Mouse (Mus musculus) neural tube, embryonic 13.5 days (tissue): Measurements from ENCODE around the gene Tmem91. TPM values are rescaled to one million over a fixed set of nuclear protein-coding genes. Genes with fewer than 3 reads are reported as not detected.

Source experiments
- ATAC-seq: fragments of 200-750 bp; cut with Nextera tagmentation; 2 replicates; pipeline ENCODE4 v1.8.0; 2017; ENCODE audit warnings: low read depth, mild to moderate bottlenecking, moderate TSS enrichment, moderate library complexity
- H3K27ac ChIP-seq: fragments of 300-500 bp; sonication (generic); replicated peaks from 2 replicates; pipeline ENCODE4 v1.5.1; 2015; ENCODE audit warnings: moderate library complexity, mild to moderate bottlenecking, inconsistent platforms
- H3K27me3 ChIP-seq: fragments of 300-500 bp; sonication (generic); 2 replicates; pipeline ENCODE4 v1.6.1; 2015; ENCODE audit warnings: mild to moderate bottlenecking, inconsistent platforms
- H3K36me3 ChIP-seq: fragments of 300-500 bp; sonication (generic); 2 replicates; pipeline ENCODE4 v1.6.1; 2015; ENCODE audit warnings: mild to moderate bottlenecking, inconsistent platforms
- H3K4me1 ChIP-seq: fragments of 300-500 bp; sonication (generic); replicated peaks from 2 replicates; pipeline ENCODE4 v1.6.1; 2015; ENCODE audit warnings: inconsistent platforms
- H3K4me2 ChIP-seq: fragments of 300-500 bp; sonication (generic); 2 replicates; pipeline ENCODE4 v1.6.1; 2015; ENCODE audit warnings: inconsistent platforms, mild to moderate bottlenecking, moderate library complexity
- H3K4me3 ChIP-seq: fragments of 300-500 bp; sonication (generic); 2 replicates; pipeline ENCODE4 v1.5.1; 2015; ENCODE audit warnings: mild to moderate bottlenecking, inconsistent platforms
- H3K9ac ChIP-seq: fragments of 300-500 bp; sonication (generic); 2 replicates; pipeline ENCODE4 v1.6.1; 2015; ENCODE audit warnings: moderate library complexity, mild to moderate bottlenecking, inconsistent platforms
- H3K9me3 ChIP-seq: fragments of 300-500 bp; sonication (generic); 2 replicates; pipeline ENCODE4 v1.6.1; 2016; ENCODE audit warnings: inconsistent platforms
- WGBS: fragments of 180-500 bp; shearing (Covaris S2); methylation state at CpG from one replicate; pipeline ENCODE4 v1.1.7; 2015; 5-methylcytosine and 5-hydroxymethylcytosine counted together
- polyA plus RNA-seq: library from polyadenylated mRNA; unstranded; fragments of >200 nt; fragmentation: Nextera tagmentation; extraction: Ambion mirVana; gene quantifications from 2 replicates; pipeline ENCODE4 v1.2.1, GENCODE M21; 2015

Gene Tmem91
- polyA plus RNA-seq, 1 experiment from 2014 or later: 14.3 TPM

DNA sequence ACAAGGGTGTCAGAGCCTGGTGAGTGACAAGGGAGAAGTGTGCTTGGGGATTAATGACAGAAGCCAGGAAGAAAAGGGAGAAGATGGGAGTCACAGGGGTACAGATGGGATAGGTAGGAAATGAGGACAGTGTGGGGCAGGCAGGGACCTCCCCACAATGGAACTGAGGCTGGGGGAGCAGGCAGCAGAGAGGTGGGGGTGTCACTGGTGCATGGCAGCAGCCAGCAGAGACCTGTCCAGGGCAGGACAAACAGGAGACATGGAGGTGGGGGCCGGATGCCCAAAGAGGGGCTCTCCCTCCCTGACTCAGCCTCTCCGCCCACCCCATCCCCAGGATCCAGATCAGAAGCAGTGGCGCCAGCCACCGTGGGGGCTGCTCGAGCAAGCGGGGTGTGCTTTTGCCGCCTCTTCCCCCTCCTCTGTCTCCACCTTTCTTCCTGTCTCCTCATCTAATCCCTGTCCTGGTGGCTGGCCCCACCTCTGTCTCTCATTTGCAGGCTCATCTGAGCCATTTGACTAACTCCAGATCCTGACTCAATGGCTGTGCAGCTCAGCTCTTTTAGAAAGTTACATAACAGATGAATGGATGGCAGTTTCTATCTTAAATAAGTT lies 35.7 kb upstream of the Tmem91 start:
- Histone ChIP-seq H3K4me2 (peak overlapping the region; percentile 21; the same call in 1 of the 2 replicates), H3K4me3 (no peak overlapping the region)

DNA sequence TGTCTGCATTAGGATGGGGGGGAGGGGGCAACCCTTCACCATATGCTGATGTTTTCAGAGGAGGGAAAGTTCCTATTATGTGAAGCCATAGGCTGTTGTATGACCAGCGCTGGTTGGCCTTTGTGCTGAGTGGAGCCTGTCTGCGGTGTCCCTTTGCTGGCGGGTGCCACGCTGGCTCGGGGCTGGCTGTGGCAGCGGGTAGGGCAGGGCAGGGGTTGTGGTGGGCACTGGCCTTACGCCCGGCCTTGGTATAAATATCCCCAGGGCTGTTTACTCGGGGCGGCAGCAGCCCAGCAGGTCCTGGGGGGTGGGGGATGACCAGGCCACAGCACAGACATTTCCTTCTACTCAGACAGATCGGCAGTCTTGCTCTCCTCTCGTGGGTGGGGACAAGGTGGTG lies 35.0 kb upstream of the Tmem91 start:
- WGBS: 20% methylated on average over 12 of the region's 12 CpGs
- Histone ChIP-seq H3K36me3 (peaks cover 30% of the 10 kb centered on the region), H3K4me2 (no peak overlapping the region), H3K9me3 (no peaks in the 10 kb centered on the region), H3K27ac (no peak overlapping the region), H3K4me3 (no peak overlapping the region), H3K4me1 (peaks cover 36% of the 10 kb centered on the region), H3K27me3 (no peaks in the 10 kb centered on the region; the same call in 1 of the 2 replicates), H3K9ac (peak overlapping the region; percentile 48)
- peak; percentile 9; the same call in 1 of the 2 replicates for ATAC-seq

More for the DNA sequence above, 35.7 kb upstream of the Tmem91 start:
- H3K36me3 ChIP-seq: peaks cover 37% of the 10 kb centered on the region
- ATAC-seq: peak; percentile 46
- no peak overlapping the region for H3K27ac ChIP-seq
- WGBS: 5% methylated on average over 7 of the region's 7 CpGs
- peak overlapping the region; percentile 48 for H3K9ac ChIP-seq
- no peaks in the 10 kb centered on the region for H3K9me3 ChIP-seq
- H3K27me3 ChIP-seq: no peaks in the 10 kb centered on the region; the same call in 1 of the 2 replicates
- H3K4me1 ChIP-seq: peaks cover 32% of the 10 kb centered on the region

DNA sequence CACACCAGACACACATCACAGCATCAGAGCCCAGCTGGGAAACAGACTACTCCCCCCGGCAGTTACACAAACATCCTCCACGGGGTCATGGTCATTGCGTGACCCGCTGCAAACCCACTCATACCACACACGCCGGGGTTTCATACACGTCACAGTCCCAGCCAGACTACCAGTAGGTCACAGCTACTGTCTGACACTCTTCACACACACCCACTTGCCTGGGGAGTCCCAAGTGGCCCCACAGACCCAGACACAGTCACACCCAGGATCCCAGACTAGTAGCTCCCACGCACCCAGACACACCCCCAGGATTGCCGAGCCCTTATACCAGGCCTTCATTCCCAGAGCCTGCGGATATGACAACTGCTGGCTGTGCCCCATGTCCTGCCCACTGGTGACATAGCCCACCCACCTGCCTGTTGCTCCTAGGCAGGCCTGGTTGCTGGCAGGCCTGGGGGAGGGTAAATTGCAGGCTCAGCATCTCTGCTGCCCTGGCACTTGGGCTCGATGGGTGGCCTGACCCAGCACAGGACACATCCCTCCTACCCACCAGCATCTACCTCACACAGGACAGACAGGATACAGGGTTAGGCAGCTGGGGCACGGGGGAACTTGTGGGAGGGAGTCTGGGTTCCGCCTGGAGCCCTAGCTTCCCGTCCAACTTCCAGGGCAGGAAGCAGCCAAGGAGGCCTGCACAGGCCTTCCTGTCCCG lies 32.8 kb upstream of the Tmem91 start:
- WGBS: 59% methylated on average over 15 of the region's 15 CpGs
- no peak overlapping the region for H3K4me2 ChIP-seq
- H3K27ac ChIP-seq: peak overlapping the region; percentile 23; the same call in 1 of the 2 replicates
- no peak for ATAC-seq
- H3K4me1 ChIP-seq: peaks cover 49% of the 10 kb centered on the region
- no peak overlapping the region for H3K4me3 ChIP-seq
- no peaks in the 10 kb centered on the region for H3K9me3 ChIP-seq
- peaks cover 10% of the 10 kb centered on the region for H3K27me3 ChIP-seq
- peaks cover 8% of the 10 kb centered on the region for H3K36me3 ChIP-seq
- H3K9ac ChIP-seq: no peak overlapping the region

DNA sequence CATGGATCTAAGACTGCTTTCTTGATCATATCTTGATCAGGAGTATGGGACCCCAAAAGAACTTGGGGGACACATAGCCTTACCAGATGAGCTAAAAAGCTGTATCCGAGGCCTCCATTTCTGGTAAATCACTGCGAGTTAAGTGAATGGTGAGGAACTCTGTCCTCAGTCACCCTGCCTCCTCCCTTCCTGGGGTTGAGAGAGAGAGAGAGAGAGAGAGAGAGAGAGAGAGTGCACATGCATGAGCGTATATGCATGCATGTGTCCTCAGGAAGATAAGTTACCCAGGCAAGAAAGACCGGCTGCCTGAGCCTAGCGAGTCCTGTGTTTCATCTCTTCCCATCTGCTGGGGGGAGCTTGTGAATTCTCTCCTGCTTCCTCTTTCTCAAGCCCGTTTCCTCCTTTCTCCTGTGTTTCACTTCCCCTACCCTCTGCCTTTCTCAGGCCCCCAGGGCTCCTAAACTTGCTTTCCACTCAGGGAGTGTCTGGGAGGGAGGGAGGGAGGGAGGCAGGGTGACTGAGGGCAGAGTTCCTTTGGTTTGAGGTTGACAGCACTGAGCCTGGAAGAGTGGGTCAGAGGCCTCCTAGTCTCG lies 31.7 kb upstream of the Tmem91 start:
- Histone ChIP-seq H3K9me3 (no peaks in the 10 kb centered on the region), H3K4me2 (no peak overlapping the region), H3K4me3 (no peak overlapping the region), H3K9ac (no peak overlapping the region), H3K27me3 (peaks cover 10% of the 10 kb centered on the region), H3K27ac (0 out of 2 replicates have a peak overlapping the region, but pooled peaks have one; percentile 13), H3K4me1 (peaks cover 40% of the 10 kb centered on the region), H3K36me3 (no peaks in the 10 kb centered on the region)
- WGBS: 54% methylated on average over 7 of the region's 7 CpGs
- ATAC-seq: no peak

DNA sequence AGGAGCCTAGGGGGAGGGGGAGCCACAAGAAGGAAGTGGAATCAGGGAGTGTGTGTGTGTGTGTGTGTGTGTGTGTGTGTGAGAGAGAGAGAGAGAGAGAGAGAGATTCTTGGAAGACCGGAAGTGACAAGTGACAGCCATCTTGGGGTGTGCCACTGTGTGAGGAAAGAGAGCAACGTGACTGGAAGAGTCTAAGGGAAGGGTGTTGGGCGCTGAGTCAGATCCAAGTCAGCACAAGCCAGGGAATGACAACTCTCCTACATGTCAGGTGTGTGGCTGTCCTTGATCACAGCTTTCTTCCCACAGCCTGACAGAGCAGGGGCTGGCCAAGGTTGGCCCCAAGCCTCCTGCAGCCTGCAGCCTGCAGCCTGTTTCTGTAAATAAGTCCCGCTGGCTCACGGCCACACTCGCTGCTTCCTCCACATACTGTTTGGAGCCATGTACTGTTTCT lies 30.9 kb upstream of the Tmem91 start:
- Histone ChIP-seq H3K9ac (no peak overlapping the region), H3K4me2 (no peak overlapping the region; the same call in 1 of the 2 replicates), H3K27ac (no peak overlapping the region), H3K4me1 (peaks cover 31% of the 10 kb centered on the region), H3K27me3 (peaks cover 10% of the 10 kb centered on the region), H3K4me3 (no peak overlapping the region), H3K9me3 (no peaks in the 10 kb centered on the region), H3K36me3 (no peaks in the 10 kb centered on the region)
- no peak for ATAC-seq
- WGBS: 69% methylated on average over 6 of the region's 6 CpGs

DNA sequence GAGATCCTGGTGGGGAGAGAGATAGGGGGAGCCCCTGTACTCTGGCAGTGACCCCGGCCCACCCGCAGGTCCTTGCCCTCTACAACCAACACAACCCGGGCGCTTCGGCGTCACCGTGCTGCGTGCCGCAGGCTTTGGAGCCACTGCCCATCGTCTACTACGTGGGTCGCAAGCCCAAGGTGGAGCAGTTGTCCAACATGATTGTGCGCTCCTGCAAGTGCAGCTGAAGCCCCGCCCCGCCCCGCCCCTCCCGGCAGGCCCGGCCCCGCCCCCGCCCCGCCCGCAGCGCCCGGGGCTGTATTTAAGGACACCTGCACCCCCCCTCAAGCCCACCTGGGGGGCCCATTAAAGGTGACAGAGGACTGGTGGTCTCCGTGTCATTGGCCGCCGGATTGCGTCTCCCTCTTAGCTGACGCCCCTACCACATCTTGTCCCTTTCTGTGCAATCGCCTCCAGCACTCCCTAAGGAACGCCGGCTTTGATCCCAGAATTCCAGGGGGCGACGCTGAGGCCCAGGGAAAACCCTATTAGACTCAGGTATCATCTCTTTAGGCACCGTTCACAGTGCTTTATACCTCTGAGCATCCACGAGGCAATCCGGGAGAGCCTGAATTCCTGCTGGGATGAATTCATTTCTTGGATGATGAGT lies 29.9 kb upstream of the Tmem91 start:
- Histone ChIP-seq H3K27ac (no peak overlapping the region), H3K4me3 (peak overlapping the region; percentile 34), H3K36me3 (no peaks in the 10 kb centered on the region), H3K9ac (peak overlapping the region; percentile 63), H3K4me1 (peaks cover 22% of the 10 kb centered on the region), H3K9me3 (no peaks in the 10 kb centered on the region), H3K4me2 (peak overlapping the region; percentile 59), H3K27me3 (peaks cover 10% of the 10 kb centered on the region)
- 1% methylated on average over 37 of the region's 37 CpGs for WGBS
- peak; percentile 49 for ATAC-seq

DNA sequence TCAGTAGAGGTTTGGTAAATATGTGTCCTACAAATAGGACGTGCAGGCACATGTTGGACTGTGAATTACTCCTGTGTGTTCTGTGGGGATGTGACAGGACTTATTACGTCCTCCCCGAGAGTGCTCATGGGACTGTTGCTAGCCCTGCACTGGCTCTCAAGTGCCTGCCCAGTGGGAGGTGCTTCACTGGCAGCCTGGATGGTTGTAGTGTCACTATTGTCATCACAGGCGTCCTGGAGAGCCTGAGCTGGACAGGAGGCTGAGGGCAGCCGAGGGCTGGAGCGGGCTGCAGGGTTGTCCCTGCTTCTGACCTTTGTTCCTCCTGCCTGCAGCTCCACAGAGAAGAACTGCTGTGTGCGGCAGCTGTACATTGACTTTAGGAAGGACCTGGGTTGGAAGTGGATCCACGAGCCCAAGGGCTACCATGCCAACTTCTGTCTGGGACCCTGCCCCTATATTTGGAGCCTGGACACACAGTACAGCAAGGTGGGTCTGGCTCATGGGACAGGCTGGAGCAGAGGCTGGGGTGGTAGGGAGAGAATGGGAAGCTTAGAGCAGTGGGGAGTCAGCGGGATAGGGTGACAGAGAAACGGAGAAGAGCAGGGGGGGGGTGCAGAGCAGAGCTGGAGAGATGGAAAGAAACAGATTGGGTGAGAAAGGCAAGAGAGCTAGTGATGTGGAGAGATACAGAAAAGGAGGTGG lies 29.0 kb upstream of the Tmem91 start:
- 22% methylated on average over 10 of the region's 10 CpGs for WGBS
- Histone ChIP-seq H3K4me1 (peaks cover 18% of the 10 kb centered on the region), H3K27me3 (peaks cover 10% of the 10 kb centered on the region), H3K9ac (peak overlapping the region; percentile 36; the same call in 1 of the 2 replicates), H3K27ac (no peak overlapping the region), H3K9me3 (no peaks in the 10 kb centered on the region), H3K4me3 (peak overlapping the region; percentile 34; the same call in 1 of the 2 replicates), H3K4me2 (peak overlapping the region; percentile 59), H3K36me3 (no peaks in the 10 kb centered on the region)
- ATAC-seq: peak; percentile 21; the same call in 1 of the 2 replicates

DNA sequence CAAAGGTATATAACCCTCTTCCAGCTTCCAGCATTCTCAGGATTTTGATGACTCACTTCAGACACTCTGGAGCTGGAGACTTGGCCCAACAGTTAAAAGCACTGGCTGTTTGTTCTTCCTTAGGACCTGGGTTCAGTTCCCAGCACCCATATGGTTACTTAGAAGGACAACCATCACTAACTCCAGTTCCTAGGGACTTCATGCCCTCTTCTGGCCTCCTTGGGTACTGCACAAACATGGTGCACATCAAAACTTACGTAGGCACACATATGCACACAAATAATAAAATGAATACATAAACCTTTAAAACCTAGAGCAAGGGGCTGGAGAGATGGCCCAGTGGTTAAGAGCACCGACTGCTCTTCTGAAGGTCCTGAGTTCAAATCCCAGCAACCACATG lies 27.4 kb upstream of the Tmem91 start:
- Histone ChIP-seq H3K4me3 (no peak overlapping the region), H3K36me3 (no peaks in the 10 kb centered on the region), H3K4me1 (peaks cover 18% of the 10 kb centered on the region), H3K4me2 (no peak overlapping the region), H3K27me3 (peaks cover 10% of the 10 kb centered on the region), H3K9me3 (no peaks in the 10 kb centered on the region), H3K9ac (no peak overlapping the region), H3K27ac (no peak overlapping the region)
- WGBS: 88% methylated on average over 2 of the region's 2 CpGs
- no peak for ATAC-seq

DNA sequence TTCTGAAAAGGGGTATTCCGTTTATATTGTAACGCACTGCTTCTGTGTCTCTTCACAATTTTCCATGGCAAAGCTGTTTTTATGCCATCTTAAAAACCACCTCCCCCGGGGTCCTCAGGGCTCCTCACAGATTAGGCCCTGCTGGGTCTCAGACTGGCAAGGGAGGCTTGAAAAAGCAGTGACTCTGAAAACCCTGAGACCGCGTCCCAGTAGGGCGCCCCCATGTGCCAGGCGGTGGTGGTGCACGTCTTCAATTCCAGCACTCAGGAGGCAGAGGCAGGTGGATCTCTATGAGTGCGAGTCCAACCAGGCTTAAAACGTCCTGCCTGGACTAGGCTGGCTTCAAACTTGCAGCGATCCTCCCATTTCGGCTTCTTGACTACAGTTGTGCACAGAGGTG lies 25.8 kb upstream of the Tmem91 start:
- Histone ChIP-seq H3K9me3 (no peaks in the 10 kb centered on the region), H3K9ac (no peak overlapping the region), H3K27ac (no peak overlapping the region), H3K36me3 (no peaks in the 10 kb centered on the region), H3K27me3 (peaks cover 10% of the 10 kb centered on the region), H3K4me3 (no peak overlapping the region), H3K4me1 (peaks cover 18% of the 10 kb centered on the region), H3K4me2 (no peak overlapping the region)
- no peak for ATAC-seq
- WGBS: 74% methylated on average over 12 of the region's 12 CpGs

DNA sequence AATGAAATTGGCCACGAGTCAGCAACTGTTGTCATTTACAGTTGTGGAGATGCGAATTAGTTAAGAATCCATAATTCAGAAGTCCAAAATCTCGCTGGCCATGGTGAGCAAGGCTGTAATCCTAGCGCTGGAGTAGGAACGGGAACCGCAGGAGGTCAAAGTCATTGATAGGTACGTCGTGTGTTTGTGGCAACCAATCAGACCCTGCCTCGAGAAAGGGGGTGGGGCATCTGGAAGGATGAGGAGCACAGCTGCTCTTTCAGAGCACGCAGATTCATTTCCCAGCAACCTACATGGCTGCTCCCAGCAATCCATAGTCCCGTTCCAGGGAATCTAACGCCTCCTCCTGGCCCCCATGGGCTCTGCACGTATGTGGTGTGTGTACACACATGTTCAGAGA lies 24.9 kb upstream of the Tmem91 start:
- ATAC-seq: no peak

DNA sequence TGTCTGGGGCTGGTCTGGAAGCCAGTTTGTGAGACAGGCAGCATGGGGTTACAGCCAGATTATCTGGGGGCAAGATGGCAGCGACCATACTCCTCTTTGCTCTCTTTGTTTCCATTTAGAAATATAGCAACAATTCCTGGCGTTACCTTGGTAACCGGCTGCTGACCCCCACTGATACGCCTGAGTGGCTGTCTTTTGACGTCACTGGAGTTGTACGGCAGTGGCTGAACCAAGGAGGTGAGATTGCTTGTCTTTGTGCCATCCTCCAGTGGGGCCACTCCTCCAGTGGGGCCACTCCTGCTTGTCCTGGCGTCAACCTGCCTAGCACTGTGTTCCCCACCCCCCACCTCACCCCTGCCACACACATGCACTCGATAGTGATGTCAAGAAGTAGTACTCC lies 19.1 kb upstream of the Tmem91 start:
- Histone ChIP-seq H3K4me1 (peaks cover 6% of the 10 kb centered on the region), H3K9me3 (no peaks in the 10 kb centered on the region), H3K36me3 (no peaks in the 10 kb centered on the region), H3K9ac (no peak overlapping the region), H3K4me3 (no peak overlapping the region), H3K27ac (no peak overlapping the region), H3K4me2 (no peak overlapping the region), H3K27me3 (peaks cover 31% of the 10 kb centered on the region)
- ATAC-seq: no peak
- WGBS: 47% methylated on average over 8 of the region's 8 CpGs

More for the DNA sequence above, 24.9 kb upstream of the Tmem91 start:
- Histone ChIP-seq H3K4me3 (no peak overlapping the region), H3K9ac (no peak overlapping the region), H3K27ac (no peak overlapping the region), H3K4me2 (no peak overlapping the region), H3K36me3 (no peaks in the 10 kb centered on the region), H3K4me1 (peaks cover 12% of the 10 kb centered on the region), H3K27me3 (peaks cover 10% of the 10 kb centered on the region), H3K9me3 (no peaks in the 10 kb centered on the region)
- WGBS: 51% methylated on average over 13 of the region's 13 CpGs
